Mouse (Mus musculus) 3T3-L1 (cell line): ENCODE measurements around the gene Atp13a1.
A peak's percentile ranks its signal among the peaks of the same experiment; 100 is the strongest.

Experiments used
- DNase-seq: peaks from one replicate; pipeline ENCODE4 v3.0.0-alpha.2; 2015; ENCODE audit warnings: low read depth, low spot score

Atp13a1 gene

DNA sequence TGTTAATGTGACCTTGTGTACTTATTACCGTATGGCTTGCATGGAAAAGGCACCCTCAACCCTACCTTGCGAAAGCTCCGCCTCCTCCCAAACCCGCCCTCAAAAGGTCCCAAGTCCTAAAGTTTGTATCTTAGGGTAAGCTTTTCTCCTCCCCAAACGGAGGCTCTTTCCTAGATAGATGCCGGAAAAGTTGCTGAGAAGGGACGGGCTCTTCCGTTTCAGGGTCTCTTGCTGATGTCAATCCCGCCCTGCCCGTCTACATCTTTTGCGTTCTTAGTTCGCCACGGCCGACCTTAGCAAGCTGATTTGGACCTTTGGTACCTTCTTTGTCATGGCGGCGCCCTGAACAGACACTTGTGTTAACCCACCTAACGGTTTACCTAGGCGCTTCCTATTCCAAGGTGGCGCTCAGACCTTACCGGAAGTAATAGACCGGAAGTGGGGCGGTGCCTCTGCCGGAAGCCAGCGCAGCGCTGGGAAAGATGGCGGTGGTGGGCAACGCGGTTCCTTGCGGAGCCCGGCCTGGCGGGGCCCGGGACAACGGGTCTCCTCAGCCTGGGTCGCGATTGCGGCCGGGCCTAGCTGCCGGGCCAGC, at the start of gene Atp13a1, which contains the start of gene Zfp866:
Atp13a1 (plus strand) TSS at position 391 of the 595 bp plus-strand sequence.
Zfp866 (minus strand) TSS at position 406 of the 595 bp plus-strand sequence.
- peak; percentile 92 for DNase-seq

DNA sequence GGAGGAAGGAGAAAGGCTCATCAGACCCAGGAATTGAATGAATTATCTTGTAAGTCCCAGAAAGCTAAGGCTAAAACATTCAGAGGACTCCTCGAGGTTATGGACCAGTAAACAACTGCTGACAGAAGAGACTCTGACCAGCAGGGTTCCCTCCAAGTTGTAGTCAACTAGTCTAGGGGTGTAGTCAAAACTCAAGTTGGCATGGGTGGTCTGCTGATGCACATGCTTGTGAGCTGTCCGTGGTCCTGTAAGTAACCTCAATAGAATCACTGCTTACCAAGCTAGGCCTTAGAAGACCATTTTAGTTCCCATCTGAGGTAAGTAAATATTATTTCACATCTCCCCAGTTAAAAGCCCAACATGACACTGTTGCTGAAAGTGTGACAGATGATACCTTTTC, 49.7 kb upstream of the Atp13a1 start:
- no peak for DNase-seq

DNA sequence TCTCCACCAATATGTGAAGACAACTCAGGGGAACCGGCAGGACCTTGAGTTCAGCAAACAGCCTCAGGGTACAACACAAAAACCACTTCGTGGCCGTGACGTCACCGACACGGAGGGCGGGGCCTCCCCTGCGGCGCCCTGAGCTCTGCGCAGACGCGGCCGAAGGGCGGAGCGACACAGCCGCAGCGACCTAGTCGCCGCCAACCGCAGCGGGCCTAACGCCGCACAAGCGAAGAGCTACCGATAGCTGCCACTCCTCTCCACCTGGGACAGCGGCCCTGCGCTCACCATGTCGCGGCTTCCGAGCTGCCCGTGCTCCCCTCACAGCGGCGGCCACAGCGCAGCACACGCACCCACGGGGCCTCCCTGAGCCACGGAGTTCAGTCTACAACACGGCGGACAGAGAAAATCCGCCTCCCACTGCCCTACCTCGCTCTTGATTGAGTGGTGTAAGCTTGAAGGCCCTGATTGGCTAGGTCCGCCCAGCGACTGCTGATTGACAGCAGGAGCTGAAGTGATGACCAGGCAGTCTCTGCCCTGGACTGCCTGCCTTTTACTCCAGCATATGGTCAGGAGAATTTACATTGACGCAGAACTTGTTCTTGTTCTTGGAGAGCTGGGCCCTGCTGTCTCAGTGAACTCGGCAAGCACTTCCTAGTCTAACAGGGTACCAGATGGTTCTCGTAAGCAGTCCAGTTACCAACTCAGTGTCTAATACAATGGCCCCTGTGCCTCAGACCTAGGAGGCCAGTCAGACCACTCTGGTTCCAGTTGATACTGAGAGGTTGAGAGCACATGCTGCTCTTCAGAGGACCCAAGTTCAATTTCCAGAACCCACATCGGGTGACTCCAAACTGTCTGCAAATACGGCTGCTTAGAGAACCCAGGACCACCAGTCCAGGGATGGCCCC, 41.2 kb upstream of the Atp13a1 start, which contains the start of gene Zfp963:
Zfp963 (minus strand) TSS at position 427 of the 911 bp plus-strand sequence.
- DNase-seq: peak; percentile 99

DNA sequence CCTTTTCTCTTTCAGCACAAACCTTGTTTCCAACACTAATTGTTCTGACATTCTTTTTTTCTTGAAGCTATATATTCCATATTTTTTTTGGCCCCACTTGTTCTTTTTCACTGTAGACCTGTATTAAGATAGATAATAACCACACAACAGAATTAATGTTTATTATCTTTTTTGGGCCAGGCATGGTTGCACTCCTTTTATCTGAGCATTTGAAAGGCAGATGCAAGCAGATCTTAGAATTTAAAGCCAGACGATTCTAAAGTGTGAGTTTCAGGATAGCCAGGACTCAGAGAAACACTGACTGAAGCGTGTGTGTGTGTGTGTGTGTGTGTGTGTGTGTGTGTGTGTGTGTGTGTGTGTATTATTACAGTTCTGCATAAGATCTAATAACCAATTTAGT, 38.5 kb upstream of the Atp13a1 start:
- DNase-seq: no peak

DNA sequence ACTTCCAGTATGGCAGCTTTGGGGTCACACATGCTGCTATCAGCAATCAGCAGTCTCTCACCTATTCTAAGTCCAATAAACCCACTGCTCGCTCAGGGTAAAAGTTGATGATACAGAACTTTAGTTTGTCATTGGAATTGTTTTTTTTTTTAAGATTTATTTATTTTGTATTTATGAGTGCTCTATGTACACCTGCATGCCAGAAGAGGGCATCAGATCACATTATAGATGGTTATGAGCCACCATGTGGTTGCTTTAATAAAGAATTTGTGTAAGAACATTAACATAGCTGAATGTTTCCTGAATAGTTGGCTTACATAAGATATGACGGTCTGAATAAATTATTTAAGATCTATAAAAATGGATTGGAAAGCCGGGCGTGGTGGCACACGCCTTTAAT, 32.6 kb upstream of the Atp13a1 start:
- DNase-seq: no peak

DNA sequence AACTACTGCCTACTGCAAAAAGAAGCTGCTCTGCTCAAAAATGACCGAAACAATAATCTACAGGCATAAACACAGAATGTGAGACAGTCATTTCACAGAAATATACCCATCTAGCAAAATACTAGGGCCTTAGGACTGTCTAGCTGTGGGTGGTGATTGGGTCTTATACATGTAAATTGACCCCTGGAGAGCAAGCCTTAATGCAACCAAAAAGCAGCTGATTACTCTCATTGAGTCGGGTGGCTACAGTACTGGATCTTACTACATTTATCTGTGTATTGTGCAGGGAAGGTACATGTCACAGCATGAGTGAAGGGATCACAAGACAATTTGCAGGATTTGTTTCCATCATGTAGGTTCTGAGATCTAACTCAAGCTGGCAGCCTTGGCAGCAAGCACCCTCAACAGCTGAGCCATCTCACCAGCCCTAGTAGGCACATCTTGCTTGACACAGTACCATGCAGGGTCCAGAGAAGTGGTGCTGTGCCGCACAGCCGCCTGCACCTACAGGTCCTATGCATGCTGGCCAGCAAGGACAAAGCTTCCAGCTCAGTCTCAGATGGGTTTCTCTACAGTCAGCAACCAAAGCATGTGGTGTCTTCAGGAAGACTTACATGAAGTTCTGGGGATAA, 29.0 kb upstream of the Atp13a1 start:
- DNase-seq: no peak

DNA sequence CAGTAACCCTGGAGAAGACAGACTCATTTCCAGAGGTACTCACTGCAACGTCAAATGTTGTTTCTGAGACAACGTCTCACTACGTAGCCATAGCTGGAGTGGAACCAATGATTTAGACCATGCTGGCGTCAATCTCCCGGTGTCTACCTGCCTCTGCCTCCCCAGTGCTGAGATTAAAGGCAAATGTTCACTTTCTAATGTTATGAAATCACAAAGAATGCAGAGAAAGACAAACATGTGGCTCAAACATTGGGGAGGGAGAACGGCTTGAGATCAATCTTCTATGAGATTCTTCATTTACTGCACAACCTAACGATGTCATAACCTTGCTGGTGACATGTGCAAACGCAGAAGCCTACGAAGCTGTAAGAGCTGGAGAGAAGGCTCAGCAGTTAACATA, 19.7 kb upstream of the Atp13a1 start:
- DNase-seq: no peak

DNA sequence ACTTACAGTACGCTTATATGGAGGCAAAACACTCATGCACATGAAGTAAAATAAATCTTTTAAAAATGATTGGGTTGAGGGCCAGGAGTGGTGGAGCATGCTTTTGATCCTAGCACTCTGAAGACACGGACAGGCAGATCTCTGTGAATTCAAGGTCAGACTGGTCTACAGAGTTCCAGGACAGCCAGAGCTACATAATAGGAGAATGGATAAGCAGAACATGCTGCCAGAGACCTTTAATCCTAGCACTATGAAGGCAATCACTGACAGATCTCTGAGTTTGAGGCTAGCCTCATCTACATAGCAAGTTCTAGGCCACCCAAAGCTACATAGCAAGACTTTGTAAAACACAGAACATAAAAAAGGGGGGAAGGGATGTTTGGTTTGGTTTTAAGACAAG, 18.9 kb upstream of the Atp13a1 start:
- DNase-seq: no peak

DNA sequence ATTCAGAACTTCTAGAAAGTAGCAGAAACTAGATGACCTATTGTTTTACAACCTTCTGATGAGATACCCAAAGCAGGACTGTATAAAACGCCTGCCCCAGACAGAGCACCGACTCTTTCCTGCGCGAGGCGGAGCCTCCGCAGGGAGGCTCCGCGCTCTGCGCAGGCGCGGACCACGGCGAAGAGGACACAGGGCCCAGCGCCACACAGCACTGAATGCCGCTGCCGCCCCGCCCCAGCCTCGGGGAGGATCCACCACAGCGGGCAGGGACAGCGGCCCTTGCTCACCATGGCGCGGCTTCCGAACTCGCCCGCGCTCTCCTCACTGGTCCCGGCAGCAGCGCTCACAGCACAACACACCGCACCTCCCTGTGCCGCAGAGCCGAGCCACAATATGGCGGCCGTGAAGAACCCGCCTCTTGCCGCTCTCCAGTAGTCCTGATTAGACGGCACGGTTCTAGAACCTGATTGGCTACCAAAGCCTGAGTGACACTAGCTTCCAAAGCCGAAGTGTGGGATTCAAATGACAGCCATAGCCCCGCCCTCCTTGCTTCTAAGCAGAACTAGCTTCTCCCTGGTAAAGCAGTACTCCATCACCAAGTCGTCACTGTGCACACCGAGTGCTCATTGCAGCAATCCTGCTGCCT, 16.3 kb upstream of the Atp13a1 start, which contains the start of gene Gm20422:
Gm20422 (minus strand) TSS at position 384 of the 646 bp plus-strand sequence.
- DNase-seq: peak; percentile 100

DNA sequence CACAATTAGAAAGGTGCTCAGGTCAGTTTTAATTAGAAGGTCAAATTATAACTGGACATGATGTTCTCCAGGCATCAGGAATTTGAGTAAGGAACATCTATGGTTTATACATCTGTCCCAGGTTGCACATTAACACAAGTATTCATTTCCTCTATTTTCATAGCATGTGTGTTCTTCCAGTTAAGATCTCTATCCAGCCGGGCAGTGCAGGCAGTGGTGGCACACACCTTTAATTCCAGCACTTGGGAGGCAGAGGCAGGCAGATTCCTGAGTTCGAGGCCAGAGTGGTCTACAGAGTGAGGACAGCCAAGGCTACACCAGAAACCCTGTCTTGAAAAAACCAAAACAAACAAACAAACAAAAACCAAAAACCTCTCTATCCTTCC, 15.8 kb upstream of the Atp13a1 start:
- no peak for DNase-seq

DNA sequence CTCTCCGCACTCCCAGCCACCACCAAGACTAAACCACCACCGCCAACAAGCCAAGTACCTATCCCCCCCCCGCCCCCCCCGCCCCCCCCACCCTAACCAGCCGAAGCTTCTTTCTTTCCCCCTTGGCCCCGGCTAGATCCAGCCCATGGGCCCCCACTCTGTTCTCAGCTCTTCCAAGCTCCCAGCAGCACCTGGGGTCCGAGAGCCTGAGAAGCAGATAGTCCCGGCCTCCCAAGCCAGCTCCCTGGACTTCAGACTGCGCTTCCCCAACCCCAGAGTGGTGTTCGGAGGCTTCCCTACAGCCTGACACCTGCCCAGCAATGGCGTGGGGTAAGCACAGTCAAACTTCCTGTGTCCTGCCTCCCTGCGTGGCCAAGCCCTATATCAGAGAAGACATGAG, 13.9 kb upstream of the Atp13a1 start:
- DNase-seq: no peak

DNA sequence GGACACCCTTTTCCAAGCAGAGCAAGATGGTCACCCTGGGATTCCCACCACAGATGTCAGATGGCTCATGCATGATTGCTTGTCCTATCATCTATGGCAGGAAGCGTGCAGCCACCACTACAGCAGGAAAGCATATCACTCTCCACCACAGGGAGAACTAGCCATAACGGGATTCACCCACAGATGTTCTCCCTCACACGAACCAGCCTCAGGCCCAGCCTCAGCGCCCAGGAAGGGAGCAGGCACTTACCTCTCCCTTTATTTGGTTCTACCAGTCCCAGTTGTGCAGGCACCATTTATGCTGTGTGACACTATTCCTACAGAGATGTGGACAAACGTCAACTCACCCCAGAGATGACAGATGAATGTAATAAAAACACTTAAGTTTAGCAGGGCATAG, 1.9 kb upstream of the Atp13a1 start:
- DNase-seq: no peak

DNA sequence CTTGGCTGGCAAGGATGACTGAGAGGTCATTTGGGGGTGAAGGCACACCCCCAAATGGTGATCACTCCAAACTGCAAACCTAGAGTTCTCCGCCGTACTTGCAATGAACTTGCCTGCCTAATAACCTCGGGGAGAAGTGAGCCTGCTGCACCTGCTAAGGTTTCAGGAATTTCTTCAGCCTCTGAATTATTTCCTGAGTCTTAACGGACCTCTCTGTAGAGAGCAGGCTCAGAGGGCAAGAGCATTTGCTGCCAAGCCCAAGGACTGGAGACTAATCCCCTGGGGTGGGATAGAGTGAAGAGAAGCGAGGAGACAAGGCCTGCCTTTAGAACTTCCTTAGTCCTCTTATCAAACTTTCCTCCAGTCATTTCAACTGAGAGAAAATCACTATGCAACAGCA, 1.2 kb upstream of the Atp13a1 start:
- no peak for DNase-seq

DNA sequence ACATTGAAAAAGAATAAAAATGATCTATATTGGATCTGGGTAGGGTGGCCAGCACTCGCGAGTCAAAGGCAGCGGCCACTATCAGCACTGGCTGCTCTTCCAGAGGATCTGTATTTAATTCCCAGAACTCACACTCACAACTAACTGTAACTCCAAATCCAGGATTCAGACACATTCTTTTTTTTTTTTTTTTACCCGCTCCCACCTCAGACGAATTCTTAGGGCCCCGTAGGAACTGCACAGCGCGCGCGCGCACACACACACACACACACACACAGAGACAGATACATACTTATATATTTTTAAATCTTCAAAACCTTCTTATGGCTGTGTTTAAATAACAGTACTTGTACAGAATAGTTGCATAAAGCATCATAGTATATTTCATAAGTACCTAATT, 599 bp upstream of the Atp13a1 start:
- DNase-seq: peak; percentile 29

DNA sequence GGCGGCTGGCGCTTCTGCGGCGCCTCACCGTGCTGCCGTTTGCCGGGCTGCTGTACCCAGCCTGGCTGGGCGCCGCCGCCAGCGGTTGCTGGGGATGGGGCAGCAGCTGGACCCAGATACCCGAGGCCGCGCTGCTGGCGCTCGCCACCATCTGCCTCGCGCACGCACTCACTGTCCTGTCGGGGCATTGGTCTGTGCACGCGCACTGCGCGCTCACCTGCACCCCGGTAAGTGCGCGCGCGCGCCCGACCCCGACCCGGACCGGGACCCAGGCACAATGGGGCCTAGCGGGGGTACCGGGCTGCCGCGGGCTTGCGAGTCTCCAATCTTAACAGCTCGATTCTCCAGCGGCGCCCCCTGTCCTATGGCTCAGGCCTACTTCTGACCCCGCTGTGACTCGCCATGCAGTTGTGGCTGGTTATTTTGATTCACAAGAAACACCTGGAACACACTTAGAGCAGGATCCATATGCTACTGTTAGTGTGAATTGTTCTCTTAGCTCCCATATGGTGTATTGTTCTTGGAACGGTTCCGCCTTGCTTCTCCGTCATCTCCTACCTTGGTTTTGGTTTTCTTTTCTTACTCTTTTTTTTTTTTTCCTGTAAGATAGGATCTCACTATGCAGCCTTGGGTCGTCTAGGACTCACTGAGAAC, 579 bp downstream of the Atp13a1 start:
- peak; percentile 46 for DNase-seq

DNA sequence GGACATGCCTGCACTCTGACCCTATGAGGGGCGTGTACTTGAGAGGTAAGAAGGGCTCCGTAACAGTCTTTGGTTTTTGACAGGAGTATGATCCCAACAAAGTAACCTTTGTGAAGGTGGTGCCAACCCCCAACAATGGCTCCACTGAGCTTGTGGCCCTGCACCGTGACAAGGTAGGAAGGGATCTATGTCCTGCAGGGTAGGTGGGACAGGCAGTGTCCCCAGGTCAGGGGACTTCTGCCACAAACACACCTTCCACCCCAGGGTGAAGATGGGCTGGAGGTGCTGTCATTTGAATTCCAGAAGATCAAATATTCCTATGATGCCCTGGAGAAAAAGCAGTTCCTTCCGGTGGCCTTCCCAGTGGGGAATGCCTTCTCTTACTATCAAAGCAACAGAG, 2.7 kb downstream of the Atp13a1 start:
- DNase-seq: no peak

DNA sequence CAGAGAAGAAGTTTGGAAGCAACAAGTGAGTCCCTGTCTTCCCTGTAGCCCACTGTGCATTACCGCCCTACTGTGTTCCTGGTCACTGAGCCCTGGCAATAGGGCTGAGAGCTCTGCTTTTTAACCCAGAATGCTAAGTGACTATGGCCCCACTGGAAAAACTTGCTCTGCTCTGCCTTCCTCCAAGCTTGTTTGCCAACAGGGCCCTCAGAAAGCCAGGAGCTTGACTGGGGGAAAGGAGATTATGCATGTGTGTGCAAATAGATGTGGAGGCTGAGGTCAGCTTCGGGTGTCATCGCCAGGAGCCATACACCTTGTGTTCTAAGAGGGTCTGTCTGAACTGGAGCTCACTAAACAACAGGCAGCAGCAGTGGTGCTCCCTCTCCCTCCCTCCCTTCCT, 3.1 kb downstream of the Atp13a1 start:
- DNase-seq: no peak

DNA sequence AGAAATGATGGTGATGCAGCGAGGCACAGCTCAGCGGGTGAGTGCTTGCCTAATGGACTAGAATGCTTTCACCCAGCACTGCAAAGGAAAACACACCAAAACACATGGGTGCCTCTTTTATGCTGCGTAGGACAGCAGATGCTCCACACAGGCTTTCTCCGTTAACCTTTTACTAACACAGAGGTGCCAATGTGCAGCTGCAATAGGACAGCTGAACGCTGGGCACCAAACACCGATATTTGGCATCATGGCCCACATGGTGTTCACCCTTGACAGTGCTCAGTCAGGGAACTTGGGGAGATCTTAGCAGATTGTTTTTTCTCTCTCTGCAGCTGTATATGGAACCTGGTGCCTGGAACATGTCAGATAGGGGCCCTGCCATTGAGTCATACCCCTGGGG, 3.9 kb downstream of the Atp13a1 start:
- DNase-seq: no peak

DNA sequence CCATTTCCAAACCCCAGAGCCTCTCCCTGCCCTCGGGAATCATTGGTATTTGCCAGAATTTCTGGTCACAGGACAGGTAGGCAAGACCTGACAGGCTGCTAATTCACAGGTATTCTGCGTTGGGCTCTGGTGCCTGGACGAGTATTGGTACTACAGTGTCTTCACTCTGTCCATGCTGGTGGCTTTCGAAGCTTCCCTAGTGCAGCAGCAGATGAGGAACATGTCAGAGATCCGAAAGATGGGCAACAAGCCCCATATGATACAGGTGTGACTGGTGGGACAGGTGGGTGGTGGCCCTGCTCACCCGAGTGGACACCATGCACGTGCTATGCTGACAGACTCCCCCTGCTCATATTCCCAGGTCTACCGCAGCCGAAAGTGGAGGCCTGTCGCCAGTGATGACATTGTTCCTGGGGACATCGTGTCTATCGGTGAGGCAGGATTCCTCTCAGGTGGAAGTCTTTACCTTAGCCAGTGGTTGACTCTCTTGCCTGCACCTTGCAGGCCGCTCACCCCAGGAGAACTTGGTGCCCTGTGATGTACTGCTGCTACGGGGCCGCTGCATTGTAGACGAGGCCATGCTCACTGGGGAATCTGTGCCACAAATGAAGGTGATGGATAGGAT, 5.9 kb downstream of the Atp13a1 start:
- DNase-seq: no peak

DNA sequence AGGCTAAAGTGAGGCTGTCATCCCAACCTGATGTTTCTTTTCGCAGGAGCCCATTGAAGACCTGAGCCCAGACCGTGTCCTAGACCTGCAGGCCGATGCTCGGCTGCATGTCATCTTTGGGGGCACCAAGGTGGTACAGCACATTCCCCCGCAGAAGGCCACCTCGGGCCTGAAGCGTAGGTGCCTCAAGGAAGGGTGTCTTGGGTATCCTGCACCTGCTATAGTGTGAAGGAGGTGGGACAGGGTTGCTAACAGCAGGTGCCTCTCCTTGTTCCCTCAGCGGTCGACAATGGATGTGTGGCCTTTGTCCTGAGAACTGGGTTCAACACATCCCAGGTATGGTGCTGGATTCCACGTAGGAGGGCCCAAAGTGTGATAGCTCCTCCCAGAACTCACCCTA, 6.7 kb downstream of the Atp13a1 start:
- DNase-seq: no peak

DNA sequence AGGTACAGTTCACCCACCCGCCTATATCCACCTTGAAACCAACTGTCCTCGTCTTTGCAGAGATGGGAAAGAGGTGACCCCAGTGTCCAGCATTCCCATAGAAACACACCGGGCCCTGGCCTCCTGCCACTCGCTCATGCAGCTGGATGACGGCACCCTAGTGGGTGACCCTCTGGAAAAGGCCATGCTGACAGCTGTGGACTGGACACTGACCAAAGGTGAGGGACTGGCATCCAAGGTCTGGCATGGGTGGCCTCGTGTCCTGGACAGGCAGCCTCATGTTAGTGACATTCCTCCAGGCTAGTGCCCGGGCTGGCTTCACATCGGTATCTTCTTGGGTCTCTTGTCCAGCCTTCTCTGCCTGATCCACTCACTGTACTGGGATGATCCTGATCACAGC, 8.3 kb downstream of the Atp13a1 start:
- DNase-seq: no peak
